Mouse (Mus musculus) frontal cortex, adult (tissue): ENCODE results near the gene Adgrl3.

Source experiments
- ATAC-seq: cut with Nextera tagmentation; 2 replicates; pipeline ENCODE4 v1.9.2; 2017; ENCODE audit warnings: mild to moderate bottlenecking, moderate library complexity, mixed read lengths; ENCODE audit not compliant: low TSS enrichment

Gene Adgrl3

GRCm38 (mm10) chr5:81653941-81654340, 634.0 kb downstream of the Adgrl3 start:
- ATAC-seq = no peak

- ATAC-seq = no peak
Measured at GRCm38 (mm10) chr5:81661611-81662390, 641.9 kb downstream of the Adgrl3 start.

GRCm38 (mm10) chr5:81671025-81671424, 651.1 kb downstream of the Adgrl3 start:
- ATAC-seq = no peak

GRCm38 (mm10) chr5:81674275-81674974, 654.5 kb downstream of the Adgrl3 start:
- ATAC-seq = no peak

- no peak for ATAC-seq
Measured at GRCm38 (mm10) chr5:81674975-81675371, 655.0 kb downstream of the Adgrl3 start.

GRCm38 (mm10) chr5:81676896-81677295, 657.0 kb downstream of the Adgrl3 start:
- ATAC-seq = no peak

- ATAC-seq = no peak
Measured at GRCm38 (mm10) chr5:81686206-81686605, 666.3 kb downstream of the Adgrl3 start.

- no peak for ATAC-seq
Measured at GRCm38 (mm10) chr5:81686845-81687244, 666.9 kb downstream of the Adgrl3 start.

GRCm38 (mm10) chr5:81729620-81730019, 709.7 kb downstream of the Adgrl3 start:
- no peak for ATAC-seq

- peak; percentile 55; the same call in 1 of the 2 replicates for ATAC-seq
Measured at GRCm38 (mm10) chr5:81736008-81736407, 716.1 kb downstream of the Adgrl3 start.

- ATAC-seq = no peak
Measured at GRCm38 (mm10) chr5:81738286-81739032, 718.5 kb downstream of the Adgrl3 start.

GRCm38 (mm10) chr5:81752426-81752825, 732.5 kb downstream of the Adgrl3 start:
- ATAC-seq = no peak

- ATAC-seq = no peak
Measured at GRCm38 (mm10) chr5:81755711-81756110, 735.8 kb downstream of the Adgrl3 start.

- ATAC-seq = no peak
Measured at GRCm38 (mm10) chr5:81757093-81757725, 737.3 kb downstream of the Adgrl3 start.

GRCm38 (mm10) chr5:81776234-81776633, 756.3 kb downstream of the Adgrl3 start:
- 0 out of 2 replicates have a peak, but pooled peaks have one; percentile 20 for ATAC-seq

- ATAC-seq = no peak
Measured at GRCm38 (mm10) chr5:81776746-81777145, 756.8 kb downstream of the Adgrl3 start.

- ATAC-seq = no peak
Measured at GRCm38 (mm10) chr5:81784770-81785169, 764.8 kb downstream of the Adgrl3 start.

GRCm38 (mm10) chr5:81790710-81791109, 770.8 kb downstream of the Adgrl3 start:
- ATAC-seq = no peak

- ATAC-seq = no peak
Measured at GRCm38 (mm10) chr5:81794125-81794524, 774.2 kb downstream of the Adgrl3 start.

GRCm38 (mm10) chr5:81794601-81795000, 774.7 kb downstream of the Adgrl3 start:
- ATAC-seq = no peak

- no peak for ATAC-seq
Measured at GRCm38 (mm10) chr5:81796128-81796527, 776.2 kb downstream of the Adgrl3 start.

- no peak for ATAC-seq
Measured at GRCm38 (mm10) chr5:81810966-81811365, 791.0 kb downstream of the Adgrl3 start.
